Mouse (Mus musculus) embryonic facial prominence, embryonic 11.5 days (tissue): ENCODE measurements around the gene Prss30. TPM values are rescaled to one million over a fixed set of nuclear protein-coding genes. Genes with fewer than 3 reads are reported as not detected.

Experiments
- ATAC-seq: fragments of 200-750 bp; cut with Nextera tagmentation; replicated peaks from 2 replicates; pipeline ENCODE4 v1.8.0; 2017; ENCODE audit warnings: low read depth; ENCODE audit not compliant: insufficient number of reproducible peaks, low FRiP score, low TSS enrichment
- DNase-seq: peaks from one replicate; pipeline ENCODE4 v3.0.0-alpha.2; 2015; ENCODE audit warnings: low spot score
- H3K27ac ChIP-seq: fragments of 300-500 bp; sonication (generic); replicated peaks from 2 replicates; pipeline ENCODE4 v1.5.1; 2014; ENCODE audit warnings: mild to moderate bottlenecking, low read depth, low read length, control low read depth
- H3K27me3 ChIP-seq: fragments of 300-500 bp; sonication (generic); 2 replicates; pipeline ENCODE4 v1.6.1; 2014; ENCODE audit warnings: mild to moderate bottlenecking, low read length, moderate library complexity, mixed read lengths; ENCODE audit not compliant: control insufficient read depth, insufficient read depth
- H3K36me3 ChIP-seq: fragments of 300-500 bp; sonication (generic); replicated peaks from 2 replicates; pipeline ENCODE4 v1.6.1; 2014; ENCODE audit warnings: low read depth, mild to moderate bottlenecking, low read length, moderate library complexity, mixed read lengths; ENCODE audit not compliant: control insufficient read depth, insufficient read depth
- H3K4me1 ChIP-seq: fragments of 300-500 bp; sonication (generic); 2 replicates; pipeline ENCODE4 v1.6.1; 2014; ENCODE audit warnings: low read length, mixed read lengths; ENCODE audit not compliant: control insufficient read depth, insufficient read depth
- H3K4me2 ChIP-seq: fragments of 300-500 bp; sonication (generic); 2 replicates; pipeline ENCODE4 v1.6.1; 2014; ENCODE audit warnings: low read depth, mild to moderate bottlenecking, control low read depth, low read length, moderate library complexity
- H3K4me3 ChIP-seq: fragments of 300-500 bp; sonication (generic); 2 replicates; pipeline ENCODE4 v1.5.1; 2014; ENCODE audit warnings: low read depth, low read length, control low read depth
- H3K9ac ChIP-seq: fragments of 300-500 bp; sonication (generic); replicated peaks from 2 replicates; pipeline ENCODE4 v1.6.1; 2014; ENCODE audit warnings: mild to moderate bottlenecking, control low read depth, low read length
- H3K9me3 ChIP-seq: fragments of 300-500 bp; sonication (generic); replicated peaks from 2 replicates; pipeline ENCODE4 v1.6.1; 2016; ENCODE audit warnings: mild to moderate bottlenecking, low read length, inconsistent platforms, mixed read lengths; ENCODE audit not compliant: control insufficient read depth
- WGBS: fragments of 180-500 bp; shearing (Covaris S2); extraction: QIAGEN DNeasy Blood & Tissue Kit; methylation state at CpG from one replicate; pipeline ENCODE4 v1.1.7; 2014; 5-methylcytosine and 5-hydroxymethylcytosine counted together
- polyA plus RNA-seq: library from polyadenylated mRNA; unstranded; fragments of >200 nt; fragmentation: Nextera tagmentation; extraction: Ambion mirVana; gene quantifications from 2 replicates; pipeline ENCODE4 v1.2.1, GENCODE M21; 2014

The Prss30 gene
- polyA plus RNA-seq = not detected in 2 replicates

DNA sequence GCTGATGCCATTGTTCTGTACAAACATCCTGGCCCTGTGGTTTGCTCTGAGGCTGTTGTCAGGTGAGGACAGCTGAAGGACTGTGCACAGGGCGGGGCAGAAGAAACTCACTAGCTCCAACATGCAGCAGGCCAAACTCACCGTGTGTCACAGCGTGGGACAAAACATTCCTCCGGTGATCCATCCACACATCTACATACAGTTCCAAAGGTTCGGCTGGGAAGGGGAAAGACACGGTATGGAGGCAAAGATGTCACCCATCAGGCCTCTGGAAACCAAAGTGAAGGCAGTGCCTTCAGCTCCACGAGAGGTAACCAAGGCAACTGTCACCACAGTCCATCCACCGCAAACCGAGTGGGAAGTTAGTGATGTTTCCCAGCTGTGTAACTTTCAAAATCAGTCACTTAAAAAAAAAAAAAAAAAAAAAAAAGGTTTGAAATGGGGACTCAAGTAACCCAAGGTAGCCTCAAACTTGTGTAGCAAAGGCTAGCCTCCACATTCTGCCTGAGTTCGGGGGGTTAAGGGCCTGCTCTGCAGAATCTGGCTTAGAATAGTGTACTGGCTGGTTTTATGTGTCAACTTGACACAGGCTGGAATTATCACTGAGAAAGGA lies at the start of gene Prss30:
Gene Prss30, minus strand, starts transcription at position 270 of the 613 bp plus-strand sequence.
- WGBS = 78% methylated on average over 10 of the region's 10 CpGs
- no peaks in the 10 kb centered on the region for H3K4me1 ChIP-seq
- DNase-seq (no peak), ATAC-seq (no peak)
- no peak within 1 kb of the TSS for H3K4me2 ChIP-seq
- H3K4me3 ChIP-seq = no peak within 1 kb of the TSS
- no peak within 1 kb of the TSS for H3K9ac ChIP-seq
- H3K36me3 ChIP-seq = no peaks in the 10 kb centered on the region
- no peaks in the 10 kb centered on the region for H3K27me3 ChIP-seq
- H3K27ac ChIP-seq = no peak within 1 kb of the TSS
- no peaks in the 10 kb centered on the region for H3K9me3 ChIP-seq

DNA sequence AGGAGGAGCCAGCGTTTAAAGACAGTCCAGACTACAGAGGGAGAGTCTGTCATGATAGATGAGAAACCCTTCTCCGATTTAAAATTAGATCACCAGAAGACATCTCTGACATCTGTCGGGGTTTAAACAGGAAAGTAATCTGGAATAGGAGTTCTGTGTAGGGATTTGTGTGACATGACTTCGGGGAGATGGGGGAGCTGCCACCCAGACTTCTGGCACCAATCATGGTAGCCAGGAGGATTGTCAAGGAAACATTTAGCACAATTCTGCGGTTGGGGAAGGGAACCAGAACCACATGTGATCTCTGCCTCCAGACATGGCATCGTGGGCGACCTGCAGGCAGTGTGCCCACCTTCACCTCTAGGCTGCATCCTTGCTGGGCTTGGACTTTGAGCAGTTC lies 49.1 kb upstream of the Prss30 start:
- H3K27me3 ChIP-seq = no peaks in the 10 kb centered on the region
- H3K36me3 ChIP-seq = no peaks in the 10 kb centered on the region
- ATAC-seq = no peak
- H3K4me1 ChIP-seq = no peaks in the 10 kb centered on the region
- no peak overlapping the region for H3K9ac ChIP-seq
- WGBS = 80% methylated on average over 7 of the region's 7 CpGs
- no peak overlapping the region for H3K4me2 ChIP-seq
- no peak for DNase-seq
- H3K4me3 ChIP-seq = no peak overlapping the region
- no peaks in the 10 kb centered on the region for H3K9me3 ChIP-seq
- H3K27ac ChIP-seq = no peak overlapping the region

DNA sequence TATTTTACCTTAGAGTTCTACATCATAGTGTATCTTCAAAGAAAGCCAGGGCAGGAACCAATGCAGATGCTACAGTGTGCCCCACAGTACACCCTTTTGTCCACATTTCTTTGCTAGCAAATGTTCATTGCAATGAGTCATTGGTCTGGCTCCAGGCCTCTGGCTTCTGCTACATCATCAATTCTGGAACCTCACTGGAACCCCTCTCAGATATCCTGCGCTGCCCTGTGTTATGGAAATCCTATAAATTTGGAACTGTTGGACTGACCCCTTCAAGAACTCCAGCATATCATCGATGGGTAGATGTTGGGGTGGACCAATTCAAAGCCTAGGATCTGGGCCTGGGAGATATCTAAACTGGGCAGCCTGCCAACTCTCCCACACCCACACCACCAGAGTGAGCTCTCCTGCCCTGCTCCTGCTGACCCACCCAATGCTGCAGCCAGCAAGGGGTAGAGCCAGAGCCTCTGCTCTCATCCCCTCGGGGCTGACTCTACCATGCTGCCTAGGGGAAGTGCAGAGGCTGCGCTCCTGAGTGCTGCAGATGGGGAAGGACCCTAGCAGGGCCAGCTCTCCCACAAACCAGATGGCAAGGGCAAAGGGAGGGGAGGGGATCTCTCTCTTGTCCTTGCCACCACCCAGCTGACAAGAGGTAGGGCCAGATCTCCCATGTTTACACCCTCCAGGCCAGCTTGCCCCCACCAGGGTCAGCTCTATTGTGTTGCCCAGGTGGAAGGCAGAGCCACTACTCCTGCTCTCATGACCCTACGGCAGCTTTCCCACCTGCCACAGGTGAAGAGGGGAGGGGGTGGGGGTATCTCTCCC lies 41.2 kb upstream of the Prss30 start:
- 79% methylated on average over 5 of the region's 5 CpGs for WGBS
- DNase-seq (no peak), ATAC-seq (peak; percentile 48; the same call in 1 of the 2 replicates)
- Histone ChIP-seq H3K9ac (no peak overlapping the region), H3K4me3 (no peak overlapping the region), H3K9me3 (no peaks in the 10 kb centered on the region), H3K4me1 (no peaks in the 10 kb centered on the region), H3K36me3 (no peaks in the 10 kb centered on the region), H3K4me2 (no peak overlapping the region), H3K27me3 (no peaks in the 10 kb centered on the region), H3K27ac (no peak overlapping the region)

- Histone ChIP-seq H3K9me3 (no peaks in the 10 kb centered on the region), H3K9ac (no peak overlapping the region), H3K36me3 (no peaks in the 10 kb centered on the region), H3K4me3 (no peak overlapping the region), H3K27me3 (no peaks in the 10 kb centered on the region), H3K4me2 (no peak overlapping the region), H3K27ac (no peak overlapping the region), H3K4me1 (no peaks in the 10 kb centered on the region)
- 57% methylated on average over 6 of the region's 6 CpGs for WGBS
- DNase-seq (no peak), ATAC-seq (no peak)
Observed at GRCm38 (mm10) chr17:24020696-24021095, 40.3 kb upstream of the Prss30 start.

DNA sequence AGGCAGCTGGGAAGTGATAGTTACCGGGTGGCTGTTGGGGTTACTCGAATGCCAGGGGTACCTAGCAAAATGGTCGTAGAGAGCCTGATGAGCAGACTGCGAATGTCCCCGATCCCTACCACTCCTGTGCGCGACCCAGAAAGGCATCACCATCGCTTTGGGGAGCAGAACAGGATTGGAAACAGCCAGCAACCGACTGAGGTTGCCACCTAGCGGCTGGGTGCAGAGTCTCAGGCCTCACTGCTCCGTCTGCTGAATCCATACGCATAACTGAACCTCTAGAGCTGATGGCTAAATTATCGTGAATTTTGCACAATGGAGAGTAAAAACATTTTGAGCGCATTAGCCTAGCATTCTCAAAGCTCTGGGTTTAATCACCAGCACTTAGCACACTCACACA lies 35.4 kb upstream of the Prss30 start:
- DNase-seq (peak; percentile 47), ATAC-seq (no peak)
- no peak overlapping the region for H3K4me2 ChIP-seq
- H3K27ac ChIP-seq = no peak overlapping the region
- H3K27me3 ChIP-seq = no peaks in the 10 kb centered on the region
- WGBS = 30% methylated on average over 14 of the region's 14 CpGs
- H3K36me3 ChIP-seq = no peaks in the 10 kb centered on the region
- H3K9me3 ChIP-seq = no peaks in the 10 kb centered on the region
- H3K9ac ChIP-seq = no peak overlapping the region
- no peaks in the 10 kb centered on the region for H3K4me1 ChIP-seq
- no peak overlapping the region for H3K4me3 ChIP-seq

- H3K27ac ChIP-seq = no peak overlapping the region
- H3K36me3 ChIP-seq = no peaks in the 10 kb centered on the region
- ATAC-seq (no peak), DNase-seq (no peak)
- H3K4me1 ChIP-seq = no peaks in the 10 kb centered on the region
- H3K4me3 ChIP-seq = no peak overlapping the region
- WGBS = 85% methylated on average over 5 of the region's 5 CpGs
- no peak overlapping the region for H3K4me2 ChIP-seq
- H3K9me3 ChIP-seq = no peaks in the 10 kb centered on the region
- H3K9ac ChIP-seq = no peak overlapping the region
- no peaks in the 10 kb centered on the region for H3K27me3 ChIP-seq
Observed at GRCm38 (mm10) chr17:24014433-24014965, 34.1 kb upstream of the Prss30 start.

- Histone ChIP-seq H3K4me1 (no peaks in the 10 kb centered on the region), H3K9ac (no peak overlapping the region), H3K27me3 (no peaks in the 10 kb centered on the region), H3K36me3 (no peaks in the 10 kb centered on the region), H3K4me3 (no peak overlapping the region), H3K9me3 (no peaks in the 10 kb centered on the region), H3K4me2 (no peak overlapping the region), H3K27ac (no peak overlapping the region)
- WGBS = 90% methylated on average over 2 of the region's 2 CpGs
- DNase-seq = no peak
- ATAC-seq = no peak
Observed at GRCm38 (mm10) chr17:24012921-24013320, 32.6 kb upstream of the Prss30 start.

- WGBS = 66% methylated on average over 5 of the region's 5 CpGs
- Histone ChIP-seq H3K27ac (no peak overlapping the region), H3K4me2 (no peak overlapping the region), H3K9ac (no peak overlapping the region), H3K4me3 (no peak overlapping the region), H3K4me1 (no peaks in the 10 kb centered on the region), H3K36me3 (no peaks in the 10 kb centered on the region), H3K9me3 (no peaks in the 10 kb centered on the region), H3K27me3 (no peaks in the 10 kb centered on the region)
- DNase-seq (no peak), ATAC-seq (no peak)
Observed at GRCm38 (mm10) chr17:24009617-24010016, 29.3 kb upstream of the Prss30 start.
